Mouse (Mus musculus) hindbrain, embryonic 13.5 days (tissue): ENCODE data around the gene Atxn1. TPM values are rescaled to one million over a fixed set of nuclear protein-coding genes. Genes with fewer than 3 reads are reported as not detected.

Source experiments
- ATAC-seq: fragments of 200-750 bp; cut with Nextera tagmentation; 2 replicates; pipeline ENCODE4 v1.8.0; 2017; ENCODE audit warnings: moderate TSS enrichment; ENCODE audit not compliant: low FRiP score
- H3K27ac ChIP-seq: fragments of 300-500 bp; sonication (generic); 2 replicates; pipeline ENCODE4 v1.5.1; 2015; ENCODE audit warnings: inconsistent platforms, mild to moderate bottlenecking, moderate library complexity
- H3K27me3 ChIP-seq: fragments of 300-500 bp; sonication (generic); 2 replicates; pipeline ENCODE4 v1.6.1; 2015; ENCODE audit warnings: mild to moderate bottlenecking, inconsistent platforms
- H3K36me3 ChIP-seq: fragments of 300-500 bp; sonication (generic); 2 replicates; pipeline ENCODE4 v1.6.1; 2015; ENCODE audit warnings: mild to moderate bottlenecking, inconsistent platforms
- H3K4me1 ChIP-seq: fragments of 300-500 bp; sonication (generic); replicated peaks from 2 replicates; pipeline ENCODE4 v1.6.1; 2015; ENCODE audit warnings: inconsistent platforms
- H3K4me2 ChIP-seq: fragments of 300-500 bp; sonication (generic); 2 replicates; pipeline ENCODE4 v1.6.1; 2015; ENCODE audit warnings: inconsistent platforms, mild to moderate bottlenecking, moderate library complexity
- H3K4me3 ChIP-seq: fragments of 300-500 bp; sonication (generic); 2 replicates; pipeline ENCODE4 v1.5.1; 2015; ENCODE audit warnings: mild to moderate bottlenecking, inconsistent platforms
- H3K9ac ChIP-seq: fragments of 300-500 bp; sonication (generic); 2 replicates; pipeline ENCODE4 v1.6.1; 2015; ENCODE audit warnings: mild to moderate bottlenecking, inconsistent platforms
- H3K9me3 ChIP-seq: fragments of 300-500 bp; sonication (generic); 2 replicates; pipeline ENCODE4 v1.6.1; 2016; ENCODE audit warnings: inconsistent platforms
- WGBS: fragments of 180-500 bp; shearing (Covaris S2); methylation state at CpG from one replicate; pipeline ENCODE4 v1.1.7; 2015; 5-methylcytosine and 5-hydroxymethylcytosine counted together
- polyA plus RNA-seq: library from polyadenylated mRNA; unstranded; fragments of >200 nt; fragmentation: Nextera tagmentation; extraction: Ambion mirVana; gene quantifications from 2 replicates; pipeline ENCODE4 v1.2.1, GENCODE M21; 2015

Gene Atxn1
- polyA plus RNA-seq, 1 experiment from 2014 or later, result 8.1 TPM

DNA sequence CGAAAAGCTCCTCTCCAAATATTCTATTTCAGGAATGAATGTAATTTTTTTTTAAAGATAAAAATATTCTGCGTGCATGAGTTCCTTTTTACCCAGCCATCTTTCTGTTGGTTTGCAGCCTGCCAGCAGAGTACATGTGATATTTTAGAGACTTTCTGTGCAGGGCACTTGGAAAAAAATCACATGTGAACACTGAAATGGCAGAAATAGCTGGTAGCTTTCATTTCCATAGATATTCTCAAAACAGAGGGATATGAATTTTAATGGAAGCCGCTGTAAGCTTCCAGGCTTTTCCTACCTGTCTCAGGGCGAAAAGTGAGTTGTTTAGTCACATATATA lies 142.3 kb downstream of the Atxn1 start:
- no peak overlapping the region for H3K27ac ChIP-seq
- H3K9ac ChIP-seq, result no peak overlapping the region
- H3K4me2 ChIP-seq, result no peak overlapping the region
- no peaks in the 10 kb centered on the region for H3K9me3 ChIP-seq
- ATAC-seq, result no peak
- H3K4me3 ChIP-seq, result no peak overlapping the region
- H3K36me3 ChIP-seq, result peaks cover 5% of the 10 kb centered on the region; the same call in 1 of the 2 replicates
- H3K27me3 ChIP-seq, result no peaks in the 10 kb centered on the region
- peaks cover 11% of the 10 kb centered on the region for H3K4me1 ChIP-seq
- WGBS, result 94% methylated on average over 4 of the region's 4 CpGs

GRCm38 (mm10) chr13:45821764-45822490 lies 142.9 kb downstream of the Atxn1 start:
- H3K36me3 ChIP-seq, result peaks cover 5% of the 10 kb centered on the region; the same call in 1 of the 2 replicates
- no peak overlapping the region for H3K9ac ChIP-seq
- H3K4me1 ChIP-seq, result peaks cover 8% of the 10 kb centered on the region
- no peak overlapping the region for H3K4me2 ChIP-seq
- WGBS, result 92% methylated on average over 7 of the region's 7 CpGs
- H3K9me3 ChIP-seq, result no peaks in the 10 kb centered on the region
- H3K27me3 ChIP-seq, result no peaks in the 10 kb centered on the region
- no peak for ATAC-seq
- H3K27ac ChIP-seq, result no peak overlapping the region
- no peak overlapping the region for H3K4me3 ChIP-seq

DNA sequence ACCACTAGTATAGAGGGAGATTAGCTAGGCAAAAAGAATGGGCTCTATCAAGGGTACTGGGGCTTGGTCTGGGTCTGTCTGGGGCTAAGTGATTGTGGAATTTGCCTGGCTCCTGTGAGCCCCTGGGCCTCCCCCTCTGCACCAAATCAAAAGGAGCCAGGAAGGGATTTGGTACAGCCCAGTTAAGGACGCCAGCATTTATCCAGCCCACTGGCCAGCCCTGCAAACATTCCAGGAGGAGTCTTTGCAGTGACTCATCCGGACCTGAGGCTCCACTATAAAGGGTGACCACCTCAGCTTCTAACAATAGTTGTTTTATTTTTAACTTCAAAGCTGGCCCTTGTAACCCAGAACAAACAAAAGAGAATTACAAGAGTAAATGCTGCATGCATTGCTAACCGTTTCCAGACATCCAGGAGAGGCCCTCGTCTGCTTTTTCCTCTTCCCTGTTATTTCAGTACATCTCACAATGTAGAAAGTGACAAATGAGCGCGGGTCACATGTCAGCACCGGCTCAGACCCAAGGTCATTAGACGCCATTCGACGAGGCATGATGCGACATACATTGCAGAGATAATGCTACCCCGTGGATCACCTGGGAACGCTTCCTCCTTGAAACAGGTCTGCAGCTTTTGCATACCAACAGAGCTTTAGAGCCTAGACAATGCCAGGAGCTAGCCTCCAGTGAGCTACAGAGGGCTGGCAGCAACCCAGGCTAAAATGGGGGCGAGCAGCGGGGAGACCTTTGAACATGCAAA lies 144.2 kb downstream of the Atxn1 start:
- 39% methylated on average over 15 of the region's 15 CpGs for WGBS
- H3K27ac ChIP-seq, result peak overlapping the region; percentile 48; the same call in 1 of the 2 replicates
- H3K4me2 ChIP-seq, result no peak overlapping the region
- H3K36me3 ChIP-seq, result no peaks in the 10 kb centered on the region
- H3K9ac ChIP-seq, result no peak overlapping the region; the same call in 1 of the 2 replicates
- H3K4me1 ChIP-seq, result peaks cover 8% of the 10 kb centered on the region
- H3K27me3 ChIP-seq, result no peaks in the 10 kb centered on the region
- no peak overlapping the region for H3K4me3 ChIP-seq
- no peak for ATAC-seq
- H3K9me3 ChIP-seq, result no peaks in the 10 kb centered on the region

- Histone ChIP-seq H3K4me3 (no peak overlapping the region), H3K27me3 (no peaks in the 10 kb centered on the region), H3K4me2 (no peak overlapping the region), H3K9ac (no peak overlapping the region), H3K4me1 (peaks cover 8% of the 10 kb centered on the region), H3K27ac (no peak overlapping the region), H3K36me3 (no peaks in the 10 kb centered on the region), H3K9me3 (no peaks in the 10 kb centered on the region)
- WGBS, result 60% methylated on average over 1 of the region's 1 CpGs
- ATAC-seq, result no peak
Observed at GRCm38 (mm10) chr13:45816670-45817069, 148.1 kb downstream of the Atxn1 start.

- no peak for ATAC-seq
- peak overlapping the region; percentile 10; the same call in 1 of the 2 replicates for H3K27ac ChIP-seq
- H3K9ac ChIP-seq, result no peak overlapping the region
- peaks cover 41% of the 10 kb centered on the region for H3K4me1 ChIP-seq
- H3K4me3 ChIP-seq, result no peak overlapping the region
- 42% methylated on average over 16 of the region's 16 CpGs for WGBS
- H3K4me2 ChIP-seq, result peak overlapping the region; percentile 22; the same call in 1 of the 2 replicates
- no peaks in the 10 kb centered on the region for H3K27me3 ChIP-seq
- H3K9me3 ChIP-seq, result no peaks in the 10 kb centered on the region
- no peaks in the 10 kb centered on the region for H3K36me3 ChIP-seq
Observed at GRCm38 (mm10) chr13:45809777-45810410, 154.9 kb downstream of the Atxn1 start.

GRCm38 (mm10) chr13:45807593-45808043 lies 157.2 kb downstream of the Atxn1 start:
- peak overlapping the region; percentile 44 for H3K4me2 ChIP-seq
- WGBS, result 33% methylated on average over 18 of the region's 18 CpGs
- H3K27ac ChIP-seq, result no peak overlapping the region
- no peaks in the 10 kb centered on the region for H3K27me3 ChIP-seq
- ATAC-seq, result no peak
- no peak overlapping the region for H3K4me3 ChIP-seq
- H3K4me1 ChIP-seq, result peaks cover 44% of the 10 kb centered on the region
- no peaks in the 10 kb centered on the region for H3K36me3 ChIP-seq
- H3K9me3 ChIP-seq, result no peaks in the 10 kb centered on the region
- H3K9ac ChIP-seq, result no peak overlapping the region

DNA sequence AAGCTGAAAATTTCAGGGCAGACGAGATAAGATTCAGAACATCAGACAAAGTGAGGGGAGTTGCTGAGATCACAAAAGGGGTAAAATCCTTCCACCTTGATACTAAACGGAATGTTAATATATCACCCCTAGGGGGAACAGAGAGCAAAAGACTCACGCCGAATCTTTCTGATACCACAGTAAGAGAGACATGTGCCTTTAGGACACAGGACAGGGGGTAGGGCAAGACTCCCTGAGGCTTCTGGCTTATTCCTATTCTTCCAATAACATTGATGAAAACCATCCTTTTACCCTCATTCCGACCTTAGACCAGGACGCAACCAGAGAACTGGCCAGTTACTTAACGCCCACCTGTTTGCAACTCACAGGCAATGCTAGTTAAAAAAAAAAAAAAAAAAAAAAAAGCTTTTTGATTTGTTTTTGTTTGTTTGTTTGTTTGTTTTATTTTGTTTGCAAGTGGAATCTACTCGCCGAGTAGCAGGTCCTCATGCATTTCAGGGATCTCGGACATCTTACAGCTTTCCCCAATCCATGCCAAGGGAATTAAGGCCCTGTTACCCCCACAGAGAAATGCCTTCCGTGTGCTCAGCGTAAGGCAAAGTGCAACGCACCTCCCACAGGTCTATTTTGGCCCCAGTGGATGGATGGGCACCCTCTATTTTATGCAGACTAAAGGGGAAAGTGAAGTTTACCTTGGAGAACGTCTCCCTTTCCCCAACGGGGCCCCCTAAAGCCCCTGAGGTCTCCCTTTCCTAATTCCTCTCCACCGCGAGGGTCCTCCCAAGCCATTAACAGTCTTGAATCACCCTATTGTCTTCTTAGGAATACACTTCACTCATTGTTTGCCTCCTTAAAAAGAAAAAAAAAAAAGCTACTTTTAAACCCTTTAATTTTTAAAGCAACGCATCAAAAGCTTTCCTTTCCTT lies 157.9 kb downstream of the Atxn1 start:
- Histone ChIP-seq H3K36me3 (no peaks in the 10 kb centered on the region), H3K27me3 (no peaks in the 10 kb centered on the region), H3K9ac (no peak overlapping the region), H3K4me2 (peak overlapping the region; percentile 44), H3K4me1 (peaks cover 46% of the 10 kb centered on the region), H3K4me3 (no peak overlapping the region), H3K27ac (no peak overlapping the region), H3K9me3 (no peaks in the 10 kb centered on the region)
- WGBS, result 48% methylated on average over 18 of the region's 18 CpGs
- no peak for ATAC-seq

DNA sequence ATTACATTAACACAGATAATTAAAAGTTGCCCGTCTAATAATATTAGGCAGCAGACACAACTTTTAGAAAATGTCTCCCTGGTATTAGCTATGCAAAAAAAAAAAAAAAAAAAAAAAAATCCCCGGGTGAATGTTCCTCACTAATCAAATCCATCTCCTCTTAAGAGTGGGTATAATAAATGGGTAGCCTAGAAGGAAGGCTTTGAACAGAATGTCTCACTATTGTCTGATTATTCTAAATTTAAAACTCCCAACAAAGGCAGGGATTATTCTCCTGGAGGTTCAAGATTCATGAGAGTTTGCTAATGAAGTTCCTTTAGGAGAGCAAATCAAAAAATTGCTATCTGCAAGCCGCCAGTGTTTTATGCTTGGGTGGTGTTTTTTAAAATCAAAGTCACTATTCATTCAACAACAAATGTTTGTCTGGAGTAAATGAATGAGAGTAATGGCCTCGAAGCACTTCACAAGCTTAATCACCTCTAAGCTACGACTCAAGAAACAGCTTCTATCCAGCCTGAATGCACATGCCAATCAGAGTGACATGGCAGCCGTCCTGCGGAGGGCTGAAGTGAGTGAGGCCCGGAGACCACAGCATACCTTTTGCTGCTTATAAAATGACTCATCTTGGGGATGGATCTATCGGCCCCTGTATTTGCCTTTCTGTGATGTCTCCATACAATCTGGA lies 158.8 kb downstream of the Atxn1 start:
- Histone ChIP-seq H3K27ac (peak overlapping the region; percentile 14; the same call in 1 of the 2 replicates), H3K4me1 (peaks cover 46% of the 10 kb centered on the region), H3K4me3 (no peak overlapping the region), H3K36me3 (no peaks in the 10 kb centered on the region), H3K4me2 (no peak overlapping the region), H3K9me3 (no peaks in the 10 kb centered on the region), H3K9ac (no peak overlapping the region), H3K27me3 (no peaks in the 10 kb centered on the region)
- ATAC-seq, result no peak
- WGBS, result 25% methylated on average over 9 of the region's 9 CpGs

DNA sequence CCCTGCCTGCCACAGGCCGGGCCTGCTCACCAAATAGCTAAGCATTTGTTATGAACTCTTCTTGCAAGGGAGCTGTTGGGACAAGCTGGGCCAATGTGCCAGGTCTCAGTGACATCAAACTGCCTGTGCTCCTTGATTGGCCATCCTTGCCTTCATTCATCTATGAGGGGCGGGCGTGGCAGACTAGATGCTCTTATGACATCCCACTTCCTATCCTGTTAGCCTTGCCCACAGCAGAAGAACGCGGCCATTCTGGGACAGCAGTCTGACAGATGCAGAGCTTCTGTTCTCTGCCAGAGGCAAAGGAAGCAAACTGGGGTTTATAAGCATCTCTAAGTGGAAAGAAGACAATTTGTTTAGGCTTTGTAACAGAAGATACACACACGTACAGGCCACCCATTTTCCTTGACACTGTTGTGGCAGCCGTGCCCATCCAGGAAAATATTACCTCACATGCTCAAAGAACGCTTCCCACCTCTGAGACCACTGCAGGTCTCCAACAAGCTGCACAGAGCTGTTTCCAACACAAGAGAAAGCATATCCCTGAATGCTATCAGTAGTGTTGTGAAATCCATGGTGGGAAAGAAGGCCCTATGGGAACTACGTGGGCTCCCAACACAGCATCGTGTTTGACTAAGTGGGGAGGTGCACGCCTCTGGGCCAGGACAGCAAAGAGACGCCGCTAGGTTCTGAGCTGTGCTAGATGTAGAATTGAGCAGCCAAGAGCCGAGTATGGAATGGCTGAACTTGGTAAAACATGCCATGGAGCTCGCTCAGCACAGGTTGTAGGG lies 162.0 kb downstream of the Atxn1 start:
- no peak overlapping the region for H3K4me2 ChIP-seq
- no peaks in the 10 kb centered on the region for H3K36me3 ChIP-seq
- no peak overlapping the region for H3K4me3 ChIP-seq
- no peak for ATAC-seq
- no peak overlapping the region for H3K27ac ChIP-seq
- no peaks in the 10 kb centered on the region for H3K27me3 ChIP-seq
- no peak overlapping the region for H3K9ac ChIP-seq
- peaks cover 26% of the 10 kb centered on the region for H3K4me1 ChIP-seq
- no peaks in the 10 kb centered on the region for H3K9me3 ChIP-seq
- WGBS, result 94% methylated on average over 15 of the region's 15 CpGs

- Histone ChIP-seq H3K4me1 (0 out of 2 replicates have a peak, but pooled peaks cover 5% of the 10 kb centered on the region), H3K4me2 (no peak overlapping the region), H3K27ac (no peak overlapping the region), H3K27me3 (no peaks in the 10 kb centered on the region), H3K9ac (no peak overlapping the region), H3K4me3 (no peak overlapping the region), H3K9me3 (no peaks in the 10 kb centered on the region), H3K36me3 (peaks cover 13% of the 10 kb centered on the region)
- WGBS, result 92% methylated on average over 4 of the region's 4 CpGs
- ATAC-seq, result no peak
Observed at GRCm38 (mm10) chr13:45798248-45798647, 166.6 kb downstream of the Atxn1 start.

DNA sequence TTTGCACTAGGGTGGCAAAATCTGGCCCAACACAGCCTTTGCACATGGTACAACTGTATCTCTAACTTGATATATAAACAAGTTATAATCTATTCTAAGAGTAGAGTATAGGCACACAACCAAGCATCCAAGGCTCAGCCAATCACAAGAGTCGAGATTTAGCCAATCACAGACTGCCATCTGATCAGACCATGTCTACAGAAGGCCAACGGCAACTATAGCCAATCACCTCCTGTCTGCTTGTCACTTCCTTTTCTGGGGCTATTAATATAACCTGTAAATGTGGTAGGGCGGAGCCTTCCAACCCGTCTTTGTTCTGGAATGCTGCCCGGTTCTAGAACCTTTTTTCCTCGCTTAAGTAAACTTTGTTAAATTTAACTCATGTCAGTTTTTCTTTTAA lies 167.1 kb downstream of the Atxn1 start:
- Histone ChIP-seq H3K9me3 (no peaks in the 10 kb centered on the region), H3K27ac (no peak overlapping the region), H3K4me1 (0 out of 2 replicates have a peak, but pooled peaks cover 2% of the 10 kb centered on the region), H3K27me3 (no peaks in the 10 kb centered on the region), H3K9ac (no peak overlapping the region), H3K4me2 (no peak overlapping the region), H3K36me3 (peaks cover 13% of the 10 kb centered on the region), H3K4me3 (no peak overlapping the region)
- no peak for ATAC-seq
- WGBS, result 87% methylated on average over 6 of the region's 6 CpGs
